Mouse (Mus musculus): ENCODE measurements around the gene Irf4. TPM values are rescaled to one million over a fixed set of nuclear protein-coding genes. Genes with fewer than 3 reads are reported as not detected.
A peak's percentile ranks its signal among the peaks of the same experiment; 100 is the strongest.

Gene Irf4
- total RNA-seq (2022), result 10 to 100 TPM in 1 of 4 experiments, 1 to 10 TPM in 2, under 1 TPM in 1; 0.89 to 12.1 (median 1.5) TPM

DNA sequence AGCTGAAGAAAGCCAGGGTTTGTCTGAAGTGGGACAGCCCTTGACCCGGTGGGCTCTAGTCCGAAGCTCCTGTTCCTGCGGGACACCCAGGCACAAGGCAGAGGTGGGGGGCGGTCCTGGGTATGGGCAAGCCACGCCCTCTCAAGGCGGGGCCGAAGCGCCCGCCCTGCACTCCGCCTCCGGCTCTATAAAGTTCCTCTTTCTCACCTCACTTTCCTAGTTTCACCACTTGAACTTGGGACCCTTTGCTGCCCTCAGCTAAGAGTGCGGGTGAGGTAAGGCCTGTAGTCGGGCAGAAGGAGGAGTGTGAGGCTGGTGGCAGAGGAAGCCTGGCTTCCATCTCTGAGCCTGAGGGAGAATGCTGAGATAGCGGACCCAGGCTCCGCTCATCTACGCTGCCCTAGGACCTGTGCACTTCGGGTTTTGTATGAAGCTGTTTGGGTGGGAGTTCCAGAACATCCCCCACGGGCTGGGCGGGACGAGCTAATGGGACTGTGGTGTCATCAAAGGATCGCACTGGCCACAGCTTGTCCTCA is at the start of gene Irf4:
Gene Irf4 (plus strand): TSS at position 206 of the 536 bp plus-strand sequence.
- peak; percentile 39 for DNase-seq

DNA sequence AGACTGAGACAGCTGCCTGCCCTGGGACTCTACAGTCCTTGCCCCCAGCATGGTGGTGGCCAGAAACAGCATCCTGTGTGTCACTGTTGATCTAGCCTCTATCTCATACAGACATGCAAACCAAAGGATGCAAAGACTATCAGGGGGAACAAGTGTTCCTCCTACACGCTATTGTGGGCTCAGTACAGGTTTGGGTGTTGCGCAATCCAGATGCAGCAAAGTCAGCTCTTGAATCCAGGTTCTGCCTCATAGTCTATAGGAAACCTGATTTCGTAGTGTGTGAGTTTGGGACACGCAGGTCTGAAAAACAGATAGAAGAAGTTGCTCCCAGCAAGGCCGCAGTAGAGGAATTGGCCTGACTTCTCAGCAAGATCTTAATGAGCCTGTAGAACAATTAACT is 46.3 kb upstream of the Irf4 start:
- DNase-seq, result no peak

DNA sequence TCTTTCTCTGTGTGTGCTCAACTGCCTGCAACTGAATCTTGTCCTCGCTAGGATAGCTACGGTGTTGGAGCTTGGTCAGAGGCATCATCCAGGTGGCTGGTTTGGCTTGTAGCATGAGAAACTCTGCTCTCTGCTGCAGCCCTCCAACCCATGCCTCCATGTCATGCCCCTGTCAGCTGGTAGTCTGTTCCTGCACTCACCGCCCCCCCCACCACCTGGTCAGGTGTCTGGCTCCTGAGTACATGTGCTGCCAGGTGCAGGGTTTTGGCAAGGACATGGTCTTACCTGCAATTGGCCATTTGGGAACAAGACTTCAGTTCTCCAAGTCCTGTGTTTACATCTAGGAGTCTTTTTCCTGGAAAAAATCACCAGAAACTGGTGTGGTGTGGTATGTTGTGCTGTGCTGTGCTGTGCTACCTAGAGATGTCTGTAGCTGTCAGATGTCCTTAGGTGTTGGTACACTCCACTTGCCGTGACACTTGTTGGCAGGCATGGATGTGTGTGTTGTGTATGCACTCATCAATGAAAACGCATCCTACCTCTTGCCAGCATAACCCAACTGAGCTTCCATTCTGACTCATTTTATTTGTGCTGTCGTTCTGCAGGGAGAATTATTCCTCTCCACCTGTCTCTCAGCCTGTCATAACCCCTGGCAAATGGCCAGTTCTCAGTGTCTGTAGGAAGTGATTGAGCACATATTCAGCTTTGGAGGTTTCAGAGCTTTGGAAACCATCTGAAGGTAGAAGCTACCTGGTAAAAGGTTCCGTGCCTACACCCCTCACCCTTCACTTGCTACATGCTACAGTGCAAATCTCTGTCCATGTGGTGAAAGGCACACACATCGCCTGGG is 44.6 kb upstream of the Irf4 start:
- DNase-seq, result no peak

DNA sequence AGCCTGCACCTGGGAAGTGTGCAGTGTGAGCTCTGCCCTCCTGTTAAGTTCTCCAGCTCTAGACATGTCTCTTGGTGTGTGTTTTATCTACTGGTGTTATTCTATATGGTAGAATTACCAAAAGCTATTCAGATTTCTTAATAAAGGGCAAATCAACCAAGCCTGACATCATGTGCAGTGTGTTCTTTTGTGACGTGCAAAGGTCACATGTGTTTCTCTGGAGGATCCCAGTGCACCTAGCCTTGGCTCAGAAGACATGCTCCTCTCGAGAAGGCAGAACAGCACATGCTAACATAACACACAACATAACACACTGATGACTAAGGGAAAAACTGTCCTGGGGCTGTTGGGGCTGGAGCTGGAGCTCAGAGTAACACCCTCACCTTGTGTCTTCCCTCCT is 38.0 kb upstream of the Irf4 start:
- no peak for DNase-seq

DNA sequence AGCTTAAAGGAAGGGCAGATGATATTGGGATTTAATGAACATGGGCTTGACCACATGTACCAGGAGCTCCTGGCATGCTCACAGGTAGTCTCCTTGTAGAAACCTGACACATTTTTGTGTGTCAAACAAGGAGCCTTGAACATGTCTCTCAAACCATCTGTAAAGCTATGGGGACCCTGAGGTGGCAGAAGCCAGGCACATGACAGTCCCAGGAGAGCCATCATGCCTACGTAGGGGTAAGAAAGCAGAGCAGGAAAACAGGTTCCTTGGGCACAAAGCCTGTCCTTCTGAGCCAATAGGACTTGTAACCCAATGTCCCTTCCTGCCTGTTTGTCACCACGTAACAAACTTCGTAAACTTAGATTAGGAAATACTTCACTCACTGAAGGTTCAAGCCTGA is 37.3 kb upstream of the Irf4 start:
- DNase-seq, result no peak

DNA sequence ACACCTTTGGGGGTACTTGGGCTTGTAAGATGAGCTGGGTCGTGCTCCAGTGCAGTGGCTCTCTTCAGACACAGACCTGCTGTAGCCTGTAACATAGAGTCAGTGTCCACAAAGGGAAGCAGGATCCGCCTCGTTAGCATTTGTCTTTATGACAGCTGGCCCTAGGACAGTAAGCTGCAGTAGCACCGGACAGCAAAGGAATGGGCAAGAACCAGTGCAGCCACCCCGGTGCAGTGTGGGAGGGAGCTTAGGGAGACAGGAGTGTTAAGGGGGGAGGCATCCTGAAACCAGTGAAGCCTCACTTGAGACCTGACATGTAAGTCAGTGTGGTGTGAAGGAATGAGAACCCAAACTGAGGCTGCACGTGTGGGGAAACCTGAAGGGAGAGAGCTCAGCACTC is 36.7 kb upstream of the Irf4 start:
- DNase-seq, result no peak

DNA sequence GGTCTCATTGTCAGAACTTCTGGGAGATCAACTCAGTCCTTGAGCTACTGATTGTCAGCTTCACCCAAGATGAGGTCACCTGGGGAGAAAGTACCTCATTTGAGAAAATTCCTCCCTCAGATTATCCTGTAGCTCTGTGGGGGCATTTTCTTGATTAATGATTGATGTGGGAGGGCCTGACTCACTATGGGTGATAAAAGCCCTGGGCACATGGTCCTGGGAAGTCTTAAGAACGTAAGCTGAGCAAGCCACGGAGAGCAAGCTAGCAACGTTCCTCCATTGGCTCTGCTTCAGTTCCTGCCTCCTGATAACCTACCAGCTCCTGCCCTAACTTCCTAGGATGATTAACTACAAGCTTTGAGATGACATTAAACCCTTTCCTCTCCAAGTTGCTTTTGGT is 35.4 kb upstream of the Irf4 start:
- no peak for DNase-seq

DNA sequence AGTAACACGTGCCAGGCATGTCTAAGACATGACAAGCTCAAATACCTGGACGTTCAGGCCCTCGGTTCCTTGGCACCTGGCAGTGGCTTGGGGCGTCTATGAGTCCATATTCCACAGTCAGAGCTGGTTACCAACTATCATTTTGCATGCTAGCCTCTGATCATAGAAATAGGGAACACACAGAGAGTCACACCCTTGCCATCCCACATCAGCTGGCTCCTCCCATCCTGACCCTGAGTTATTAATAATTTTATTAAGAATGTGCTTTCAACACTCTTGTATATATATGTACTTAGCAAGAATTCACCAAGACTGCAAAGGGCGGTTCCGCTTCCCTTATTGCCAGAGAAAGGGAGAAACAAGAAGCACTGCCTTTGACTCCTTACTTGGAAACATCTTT is 34.5 kb upstream of the Irf4 start:
- no peak for DNase-seq

DNA sequence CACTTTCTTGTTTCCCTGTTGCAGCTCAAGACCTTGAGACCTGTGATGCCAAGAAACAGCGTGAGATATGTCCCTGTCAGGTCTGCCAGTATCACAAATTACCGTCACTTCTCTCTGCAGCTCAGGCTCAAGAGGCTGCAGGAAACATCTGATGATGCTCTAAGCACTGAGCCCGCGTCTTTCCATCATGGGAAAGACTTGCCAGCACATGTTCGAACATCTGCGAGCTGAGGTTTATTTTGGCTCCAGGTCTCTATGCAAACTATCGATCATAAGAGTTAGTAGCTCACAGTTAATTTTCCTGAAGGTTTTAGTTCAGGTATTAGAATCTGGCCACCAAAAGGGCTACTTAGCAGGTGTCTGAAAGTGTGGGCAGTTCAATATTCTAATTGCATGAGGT is 34.0 kb upstream of the Irf4 start:
- no peak for DNase-seq

DNA sequence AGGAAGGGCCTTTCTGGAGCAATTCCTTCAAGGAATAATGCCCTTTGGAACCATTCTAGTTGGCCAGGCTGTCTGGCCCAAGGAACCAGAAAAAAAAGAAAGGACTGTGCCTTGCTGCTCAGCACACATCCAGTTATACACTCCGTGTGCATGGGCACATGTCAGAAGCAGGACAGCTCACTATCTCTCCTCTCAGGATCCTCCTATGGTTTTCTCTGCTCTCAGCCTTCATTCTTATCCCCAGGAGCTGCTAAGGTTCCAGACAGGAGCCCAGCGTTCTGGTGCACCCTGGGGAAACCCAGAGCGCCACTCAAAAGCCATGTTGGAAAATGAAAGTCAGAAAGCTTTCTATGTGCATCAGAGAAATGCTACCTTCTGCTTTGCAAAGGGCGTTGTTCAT is 33.5 kb upstream of the Irf4 start:
- no peak for DNase-seq

DNA sequence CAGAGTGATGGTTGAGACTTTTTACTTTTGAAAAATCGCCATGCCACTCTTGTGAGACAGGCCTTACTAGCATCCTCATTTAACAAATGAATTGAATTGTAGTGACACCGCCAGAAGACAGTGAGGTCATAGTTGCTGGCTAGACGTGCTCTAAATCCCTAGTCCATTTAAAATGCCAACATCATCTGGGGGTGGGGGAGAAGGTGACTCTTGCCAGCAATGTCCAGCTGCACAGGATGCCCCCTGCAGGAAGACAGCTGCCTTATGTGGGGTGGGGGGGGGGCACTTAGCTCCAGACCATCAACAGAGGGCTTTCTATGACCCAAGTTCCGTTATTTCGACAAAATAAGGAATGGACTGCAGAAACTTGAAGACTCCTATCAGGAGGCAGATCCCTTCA is 32.4 kb upstream of the Irf4 start:
- no peak for DNase-seq

DNA sequence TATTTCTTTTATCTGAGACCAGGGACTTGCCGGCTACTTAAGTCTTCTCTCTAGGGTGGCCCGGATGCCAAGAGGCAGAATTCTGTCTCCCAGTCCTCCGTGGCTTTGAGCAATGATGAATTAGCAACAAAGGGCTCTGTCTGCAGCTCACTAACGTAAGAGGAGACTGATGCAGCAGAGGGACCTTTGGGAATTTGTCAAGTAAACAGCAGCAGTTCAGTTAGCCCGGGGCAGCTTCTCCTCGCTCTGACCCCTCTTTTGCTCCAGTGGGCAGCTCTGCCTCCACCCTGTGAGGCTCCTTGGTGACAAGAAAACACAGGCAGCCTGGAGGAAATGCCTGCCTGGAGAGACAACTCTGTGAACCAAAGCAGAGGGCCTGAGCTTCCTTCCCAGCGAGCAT is 26.4 kb upstream of the Irf4 start:
- no peak for DNase-seq

DNA sequence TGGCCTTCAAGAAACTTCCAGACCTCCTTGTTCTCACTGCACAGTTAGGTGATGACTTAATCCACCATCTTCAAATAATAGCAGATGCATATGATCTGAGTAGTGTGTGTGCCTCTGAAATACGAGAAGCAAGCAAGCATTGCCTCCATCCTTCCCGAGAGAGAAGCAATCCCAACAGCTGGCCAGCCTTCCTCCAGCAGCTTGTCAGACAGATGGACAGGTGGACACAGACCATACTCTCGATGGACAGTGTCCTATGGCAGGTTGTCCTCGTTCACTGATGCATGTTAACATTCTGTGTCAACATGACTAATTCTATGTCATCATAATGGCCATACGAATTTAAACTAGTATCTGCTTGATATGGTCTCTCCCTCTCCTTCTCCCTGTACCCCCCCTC is 25.8 kb upstream of the Irf4 start:
- DNase-seq, result no peak

DNA sequence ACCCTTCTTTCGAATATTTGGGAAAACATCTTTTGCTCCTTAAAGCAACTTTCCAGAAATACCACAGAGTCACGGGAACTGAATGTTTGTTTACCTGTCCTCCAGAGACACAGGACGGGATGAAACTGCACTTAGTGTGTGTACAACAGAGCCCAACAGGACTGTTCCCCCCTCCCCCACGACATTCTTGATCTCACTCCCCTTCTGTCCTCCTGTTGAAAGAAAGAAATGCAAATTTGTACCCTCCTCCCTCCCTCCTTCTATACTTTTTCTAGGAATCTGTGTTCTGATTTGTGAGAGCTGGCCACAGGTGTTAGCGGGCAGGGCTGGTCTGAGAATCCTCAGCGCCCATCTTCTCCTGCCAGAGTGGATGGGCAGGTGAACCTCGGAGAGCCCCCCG is 25.2 kb upstream of the Irf4 start:
- no peak for DNase-seq

DNA sequence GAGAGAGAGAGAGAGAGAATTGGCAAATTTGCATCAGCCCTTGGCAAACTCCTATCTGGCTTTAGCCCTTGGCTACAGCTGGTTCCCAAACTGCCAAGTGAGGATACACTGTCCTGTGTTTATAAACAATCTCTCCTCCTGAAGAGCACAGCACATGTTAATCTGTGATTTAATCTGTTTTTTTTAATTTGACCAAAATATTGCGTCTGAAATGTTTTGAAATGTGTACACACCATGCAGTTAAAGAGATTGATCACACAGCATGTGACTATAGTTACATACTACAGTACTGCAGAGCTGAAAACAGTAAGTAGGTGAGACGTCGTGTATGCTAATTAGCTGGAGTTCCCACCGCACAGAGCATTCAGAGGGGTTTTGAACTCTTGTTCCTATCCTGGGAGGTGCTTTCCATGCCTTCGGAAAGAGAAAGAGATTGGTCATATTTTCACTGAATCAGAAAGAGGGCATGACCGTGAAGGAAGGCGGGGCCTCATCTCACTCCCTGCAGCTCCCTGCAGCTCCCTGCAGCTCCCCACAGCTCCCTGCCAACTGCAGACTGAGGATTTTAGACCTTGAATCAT is 24.2 kb upstream of the Irf4 start:
- no peak for DNase-seq

DNA sequence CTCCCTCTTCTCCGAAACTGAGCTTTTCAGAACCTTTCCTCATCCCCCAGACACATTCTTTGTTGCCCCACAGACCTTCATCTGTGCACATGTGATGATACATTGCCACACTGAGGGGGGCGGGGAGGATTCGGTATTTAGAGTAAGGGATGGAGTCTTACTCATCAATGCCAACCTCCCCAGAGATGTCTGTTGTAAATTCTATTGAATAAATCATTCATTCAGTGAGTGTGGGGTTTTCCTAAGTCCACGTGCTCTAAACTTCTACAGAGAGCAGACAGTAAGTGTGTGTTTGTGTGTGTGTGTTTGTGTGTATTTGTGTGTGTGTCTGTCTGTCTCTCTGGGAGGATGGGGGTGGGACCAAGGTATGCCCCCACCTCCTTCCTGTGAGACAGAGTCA is 22.1 kb upstream of the Irf4 start:
- DNase-seq, result no peak

DNA sequence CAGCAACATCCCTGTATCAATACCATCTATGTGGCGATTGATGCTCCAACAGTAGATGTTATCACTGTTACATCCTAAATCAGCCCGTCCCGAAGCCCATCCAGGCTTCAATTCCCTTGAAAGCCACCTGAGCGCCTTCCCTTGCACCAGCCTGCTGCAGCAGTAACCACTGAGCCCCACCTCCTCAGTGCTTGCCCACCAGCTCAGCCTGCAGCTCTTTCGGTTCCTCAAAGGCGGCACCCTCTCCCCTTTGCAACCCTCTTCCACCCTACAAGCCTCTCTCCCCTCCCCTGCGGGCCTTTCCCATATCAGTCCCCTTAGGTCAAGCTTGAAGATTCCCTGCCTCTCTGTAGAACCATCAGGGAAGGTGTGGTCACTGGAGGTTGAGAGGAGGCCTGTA is 20.9 kb upstream of the Irf4 start:
- DNase-seq, result no peak

DNA sequence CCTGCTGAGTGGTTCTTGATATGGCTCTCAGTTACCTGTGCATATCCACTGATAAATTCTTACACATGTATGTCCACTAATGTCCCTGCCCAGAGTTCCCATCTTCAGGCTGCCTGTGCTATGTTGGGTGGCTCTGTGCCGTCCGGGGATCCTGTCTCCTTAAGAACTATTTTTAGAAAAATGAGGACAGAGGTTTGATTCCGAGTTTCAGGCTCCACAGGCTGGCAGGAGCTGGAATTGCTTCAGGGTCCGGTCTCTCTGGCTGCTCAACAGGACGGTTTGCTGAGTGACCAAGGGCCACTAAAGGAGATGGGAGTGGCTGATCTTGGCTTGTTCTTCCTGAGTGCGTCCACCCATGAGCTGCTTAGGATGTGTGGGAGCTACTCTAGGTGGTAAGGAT is 19.8 kb upstream of the Irf4 start:
- DNase-seq, result peak; percentile 18

DNA sequence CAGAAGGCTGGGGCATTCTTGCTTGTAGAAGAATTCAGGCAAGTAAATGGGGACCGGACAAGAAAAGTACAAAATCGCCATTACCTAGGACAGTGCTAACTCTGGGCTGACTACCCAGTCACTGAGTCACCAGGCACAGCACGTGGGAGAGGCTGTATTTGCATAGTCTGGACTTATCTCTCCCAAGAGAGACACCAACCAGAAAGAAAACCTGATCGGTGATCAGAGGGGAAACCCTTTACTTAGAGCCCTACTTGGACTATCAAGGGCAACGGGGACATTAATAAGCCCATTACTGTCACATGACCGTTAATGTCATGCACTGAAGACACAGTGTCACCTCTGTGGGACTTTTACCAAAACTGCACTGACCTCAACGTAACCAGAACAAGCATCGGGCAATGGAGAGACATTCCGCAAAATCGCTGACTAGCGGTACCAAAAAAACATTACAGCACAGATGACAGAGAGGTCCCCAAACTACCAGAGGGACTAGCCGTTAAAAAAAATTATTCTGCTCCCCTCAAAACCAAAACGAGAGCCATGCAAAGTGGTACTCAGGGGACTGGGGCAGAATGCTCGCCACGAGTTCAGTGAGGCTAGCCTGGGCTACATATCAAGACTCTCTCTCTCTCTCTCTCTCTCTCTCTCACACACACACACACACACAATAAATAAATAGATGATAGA is 18.8 kb upstream of the Irf4 start:
- DNase-seq, result no peak

DNA sequence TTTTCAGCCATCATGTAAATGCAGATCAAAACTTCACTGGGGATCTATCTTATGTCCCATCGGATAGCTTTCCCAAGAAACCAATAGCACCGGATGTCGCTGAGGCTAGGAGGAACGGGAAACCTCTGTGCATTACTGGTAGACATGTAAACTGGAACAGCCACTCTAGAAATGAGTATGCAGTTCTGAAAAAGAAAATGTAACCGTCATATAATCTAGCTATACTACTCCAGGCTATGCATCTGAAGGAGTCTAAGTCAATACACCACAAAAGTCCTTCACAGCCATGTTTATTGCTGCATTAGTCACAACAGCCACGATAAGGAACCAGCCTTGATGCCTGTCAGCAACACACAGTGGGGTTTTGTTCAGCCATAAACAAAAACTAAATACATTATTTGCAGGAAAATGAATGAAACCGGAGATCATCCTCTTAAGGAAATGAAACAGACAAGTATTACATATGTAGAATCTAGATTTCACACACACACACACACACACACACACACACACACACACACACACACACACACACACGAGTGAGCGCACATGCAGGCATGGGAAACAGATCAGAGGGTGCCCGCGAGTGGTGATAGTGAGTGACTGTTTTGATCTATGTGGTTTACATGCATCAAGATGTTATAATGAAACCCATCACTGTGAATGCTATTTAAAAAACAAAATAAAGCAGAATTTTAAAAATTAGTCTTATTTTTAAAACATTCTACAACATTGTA is 16.1 kb upstream of the Irf4 start:
- DNase-seq, result no peak

DNA sequence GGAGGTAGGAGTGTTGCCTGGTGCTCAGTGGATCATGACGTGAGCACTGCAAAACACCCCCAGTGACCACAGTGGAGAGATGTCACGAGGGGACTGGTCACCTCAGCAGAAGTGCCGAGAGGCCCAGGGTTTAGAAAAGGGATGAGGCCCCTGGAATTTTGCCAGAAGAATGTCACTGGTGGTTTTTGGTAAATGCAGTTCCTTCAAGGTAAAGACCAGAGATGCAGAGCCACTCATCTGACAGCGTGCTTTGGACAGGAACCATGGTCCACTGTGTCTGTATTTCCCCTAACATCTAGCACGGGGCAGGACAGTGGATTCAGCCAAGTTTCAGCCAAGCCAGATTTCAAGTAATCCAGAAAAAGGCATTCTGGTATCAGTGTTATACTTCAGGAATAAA is 12.3 kb upstream of the Irf4 start:
- DNase-seq, result no peak

DNA sequence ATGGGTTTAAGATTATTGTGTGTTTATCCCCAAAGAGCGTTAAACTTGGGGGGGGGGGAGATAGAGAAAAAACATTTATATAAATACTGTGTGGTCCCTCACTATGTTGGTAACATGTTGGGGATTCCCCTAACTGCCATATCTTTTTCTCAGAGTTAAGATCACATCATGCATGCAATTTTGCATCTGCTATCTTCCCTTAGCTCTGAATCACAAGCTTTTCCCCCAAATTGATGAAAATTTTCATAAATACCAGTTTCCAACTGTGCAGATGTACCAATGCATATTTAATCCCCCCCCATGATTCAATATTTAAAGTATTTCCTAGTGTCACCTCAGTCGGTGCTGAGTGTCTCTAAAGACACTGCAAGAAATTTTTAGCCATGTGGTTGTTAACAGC is 11.8 kb upstream of the Irf4 start:
- DNase-seq, result no peak

DNA sequence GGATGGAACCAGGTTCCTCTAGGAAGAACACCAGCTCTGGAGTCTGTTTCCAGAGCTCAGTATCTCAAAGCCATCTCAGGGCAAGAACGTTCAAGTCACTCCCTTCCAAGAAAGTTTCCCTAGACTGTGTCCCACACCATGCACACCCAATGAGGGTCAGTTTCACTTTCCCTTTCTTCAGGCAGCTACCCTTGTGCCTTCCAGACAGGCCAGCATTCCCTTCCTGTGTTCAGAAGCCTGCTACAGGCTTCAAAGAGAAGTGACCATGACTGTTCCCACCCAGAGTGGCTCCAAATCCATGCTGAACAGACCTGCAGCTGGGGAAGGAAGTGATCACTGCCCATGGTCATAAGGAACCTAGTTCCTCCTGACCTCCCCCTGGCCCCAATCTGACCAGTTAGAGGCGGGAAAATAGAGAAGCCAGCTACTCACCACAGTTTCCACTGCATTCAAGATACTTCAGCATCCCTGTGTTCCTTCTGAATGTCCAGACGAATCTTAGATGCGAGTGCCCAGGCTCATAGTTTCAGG is 10.7 kb upstream of the Irf4 start:
- DNase-seq, result no peak
